Mouse (Mus musculus): ENCODE data around the gene Zfp64.
"Not testable (repeated sequence)": the region's sequence is repeated elsewhere in the genome, so short reads cannot be mapped to it uniquely, and the experiment has no call there.

Gene Zfp64

GRCm38 (mm10) chr2:168892057-168892456 is 63.3 kb downstream of the Zfp64 start:
- no peak for DNase-seq

GRCm38 (mm10) chr2:168884641-168885040 is 70.7 kb downstream of the Zfp64 start:
- no peak for DNase-seq

DNA sequence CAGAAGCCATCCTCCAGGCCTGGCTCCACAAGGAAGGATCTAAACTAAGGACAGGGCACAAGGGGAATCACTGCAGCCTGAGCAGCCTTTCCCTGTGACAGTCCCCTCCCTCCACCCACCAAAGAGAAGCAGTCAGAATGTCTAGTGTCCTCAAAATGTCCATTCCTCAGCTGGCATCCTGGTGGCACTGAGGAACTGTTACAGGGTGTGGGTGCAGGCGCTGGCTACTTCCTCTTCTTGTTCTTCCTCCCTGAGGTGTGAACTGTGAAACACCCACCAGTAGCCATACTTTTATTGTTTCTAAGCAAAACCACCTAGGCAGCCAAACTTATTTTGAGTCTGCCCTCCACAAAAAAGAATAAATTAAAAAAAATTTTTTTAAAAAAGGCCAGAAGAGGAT is 72.4 kb downstream of the Zfp64 start:
- no peak for DNase-seq

DNA sequence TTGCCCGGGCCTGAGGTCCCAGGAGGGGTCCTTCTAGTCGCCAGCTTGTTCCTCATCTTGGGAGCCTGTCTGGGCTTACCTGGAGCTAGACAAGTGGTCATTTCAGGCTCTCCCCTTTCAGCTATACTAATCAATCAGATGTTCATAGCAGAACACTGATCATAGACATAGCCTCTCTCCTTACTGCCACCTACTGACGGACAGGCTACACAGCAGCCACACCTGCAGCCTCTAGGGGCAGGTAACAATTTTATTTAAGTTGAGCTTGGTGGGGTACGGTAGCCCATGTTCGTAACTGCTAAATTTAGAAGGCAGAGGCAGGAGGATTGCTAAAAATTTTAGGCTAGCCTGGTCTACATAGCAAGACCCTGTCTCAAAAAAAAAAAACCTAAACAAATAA is 73.5 kb downstream of the Zfp64 start:
- DNase-seq: peak; percentile 9 to 13

GRCm38 (mm10) chr2:168879573-168879972 is 75.8 kb downstream of the Zfp64 start:
- no peak for DNase-seq

DNA sequence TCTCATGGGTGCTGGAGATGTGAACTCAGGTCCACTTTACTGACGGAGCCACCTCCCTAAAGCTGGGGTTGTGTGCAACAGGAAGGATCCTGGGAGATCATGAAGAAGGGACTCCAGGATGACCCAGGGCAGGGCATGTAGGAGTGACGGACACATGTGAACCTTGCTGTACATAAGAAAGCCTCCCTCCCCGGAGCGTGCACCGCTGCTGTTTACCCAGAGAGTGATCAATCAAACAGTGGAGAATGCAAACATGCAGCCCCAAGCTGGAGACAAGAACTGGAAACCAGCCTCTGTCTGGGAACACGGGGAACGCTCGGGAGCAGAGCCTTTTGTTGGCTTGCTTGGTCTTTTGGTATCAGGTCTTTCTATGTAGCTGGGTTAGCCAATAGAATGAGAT is 76.7 kb downstream of the Zfp64 start:
- no peak for DNase-seq

DNA sequence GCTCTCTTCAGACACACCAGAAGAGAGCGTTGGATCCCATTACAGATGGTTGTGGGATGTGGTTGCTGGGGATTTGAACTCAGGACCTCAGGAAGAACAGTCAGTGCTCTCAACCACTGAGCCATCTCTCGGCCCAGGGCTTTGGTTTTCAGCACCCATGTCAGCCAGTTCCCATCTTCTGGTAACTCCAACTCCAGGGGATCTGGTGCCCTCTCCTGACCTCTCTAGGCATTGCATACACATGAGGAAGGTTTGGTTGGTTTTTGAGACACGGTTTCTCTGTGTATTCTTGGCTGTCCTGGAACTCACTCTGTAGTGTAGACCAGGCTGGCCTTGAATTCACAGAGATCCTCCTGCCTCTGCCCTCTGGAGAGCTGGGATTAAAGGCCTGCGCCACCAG is 77.2 kb downstream of the Zfp64 start:
- no peak for DNase-seq

- DNase-seq: no peak
These were observed 78.8 kb downstream of the Zfp64 start for GRCm38 (mm10) chr2:168876631-168877030.

DNA sequence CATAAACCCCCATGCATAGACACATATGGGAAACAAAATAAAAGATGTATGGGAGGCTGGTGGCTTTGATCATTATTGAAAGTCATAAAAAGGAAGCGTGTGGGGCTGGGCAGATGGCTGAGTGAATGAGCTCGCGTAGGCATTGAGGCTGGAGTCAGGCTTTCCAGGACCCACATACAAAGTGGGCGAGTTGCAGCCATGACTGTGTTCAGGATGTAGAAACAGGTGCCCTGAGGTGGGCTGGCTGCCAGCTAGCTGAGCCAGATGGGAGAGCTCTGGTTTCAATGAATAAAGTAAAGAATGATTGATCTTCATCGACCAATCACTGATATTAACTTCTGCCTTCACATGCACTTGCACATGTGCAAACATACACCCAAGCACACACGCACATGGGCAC is 80.9 kb downstream of the Zfp64 start:
- DNase-seq: no peak

DNA sequence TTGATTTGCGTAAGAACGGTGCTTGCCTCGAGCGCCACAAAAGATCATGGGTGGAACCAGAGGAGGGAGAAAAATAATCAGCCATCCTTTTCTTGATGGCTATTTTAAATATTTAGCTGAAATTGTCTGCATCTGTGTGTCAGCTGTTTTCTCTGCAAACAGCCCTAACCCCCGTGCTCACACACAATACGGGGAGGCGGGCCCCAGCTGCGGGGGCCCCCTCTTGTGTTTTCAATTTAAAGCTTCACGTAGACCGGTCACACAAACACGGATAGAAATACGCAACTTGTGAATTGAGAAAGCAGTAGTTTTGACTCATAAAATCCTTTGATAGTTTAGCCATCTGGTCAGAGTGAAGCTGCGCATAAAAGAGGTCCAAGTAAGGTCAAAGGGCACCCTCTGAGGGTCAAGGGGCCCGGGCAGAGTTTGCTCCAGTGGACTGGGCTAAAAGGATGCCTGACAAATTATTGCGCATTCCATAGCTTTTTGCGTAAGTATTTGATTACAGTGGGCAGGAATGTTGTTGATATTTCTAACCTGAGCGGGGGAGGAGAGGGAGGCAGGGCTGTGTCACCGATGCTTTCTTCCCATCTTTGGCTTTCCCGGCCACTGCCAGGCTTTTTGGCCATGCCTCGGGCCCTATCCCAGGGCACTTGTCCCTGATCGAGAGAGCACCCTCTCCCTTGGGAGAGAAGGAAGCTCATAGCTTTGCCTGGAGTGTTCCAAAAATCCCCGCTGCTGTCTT is 83.4 kb downstream of the Zfp64 start:
- DNase-seq: no peak

DNA sequence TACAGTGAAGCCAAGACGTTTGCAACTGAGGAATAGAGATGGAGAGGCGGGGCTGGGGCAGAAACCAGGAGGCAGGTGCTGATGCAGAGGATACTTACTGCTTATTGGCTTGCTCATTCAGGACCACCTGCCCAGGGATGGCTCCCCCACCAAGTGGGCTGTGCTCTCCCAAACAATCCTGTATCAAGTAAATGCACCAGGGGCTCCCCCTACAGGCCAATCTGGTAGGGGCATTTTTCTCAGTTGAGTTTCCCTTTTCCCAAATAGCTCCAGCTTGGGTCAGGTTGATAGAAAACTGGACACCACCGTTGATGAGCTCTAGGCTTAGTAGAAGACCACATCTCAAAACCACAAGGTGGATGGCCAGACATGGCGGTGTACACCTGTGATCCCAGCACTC is 84.9 kb downstream of the Zfp64 start:
- no peak for DNase-seq

DNA sequence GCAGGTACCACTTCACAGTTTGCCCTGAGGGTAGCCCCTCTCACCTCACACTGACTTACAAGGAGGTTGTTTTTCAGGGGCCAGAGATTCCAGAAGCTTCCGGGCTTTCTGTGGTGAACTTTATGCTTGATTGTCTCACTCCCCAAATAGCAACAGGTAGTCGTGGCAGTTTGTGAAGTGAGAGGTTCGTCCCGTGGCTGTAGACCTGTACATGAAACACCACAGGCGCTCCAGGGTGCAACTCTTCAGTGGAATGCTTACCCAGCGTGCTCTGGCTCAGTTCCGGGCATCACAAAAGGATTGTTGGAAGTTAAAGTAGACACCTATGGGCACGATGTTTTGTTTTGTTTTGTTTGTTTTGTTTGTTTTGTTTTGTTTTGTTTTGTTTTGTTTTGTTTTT is 88.4 kb downstream of the Zfp64 start:
- DNase-seq: no peak

DNA sequence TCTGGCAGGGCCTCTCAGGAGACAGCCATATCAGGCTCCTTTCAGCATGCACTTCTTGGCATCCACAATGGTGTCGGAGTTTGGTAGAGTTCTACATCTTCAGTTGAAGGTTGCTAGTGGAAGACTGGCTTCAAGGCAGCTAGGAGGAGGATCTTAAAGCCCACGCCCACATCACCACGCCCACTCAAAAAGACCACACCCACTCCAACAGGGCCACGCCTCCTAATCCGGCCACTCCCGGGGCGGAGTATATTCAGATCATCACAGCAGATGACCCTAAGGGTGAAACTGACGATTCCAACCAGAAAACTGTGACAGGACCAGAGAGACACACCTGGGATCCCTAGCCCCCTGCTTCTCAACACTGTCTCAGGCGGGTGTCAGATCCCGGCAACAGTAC is 89.0 kb downstream of the Zfp64 start:
- DNase-seq: no peak

- DNase-seq: no peak
These were observed 90.5 kb downstream of the Zfp64 start for GRCm38 (mm10) chr2:168864905-168865304.

GRCm38 (mm10) chr2:168862694-168863093 is 92.7 kb downstream of the Zfp64 start:
- DNase-seq: no peak

- DNase-seq: no peak
These were observed 94.3 kb downstream of the Zfp64 start for GRCm38 (mm10) chr2:168860922-168861740.

- no peak for DNase-seq
These were observed 95.2 kb downstream of the Zfp64 start for GRCm38 (mm10) chr2:168860032-168860691.

GRCm38 (mm10) chr2:168856638-168857037 is 98.7 kb downstream of the Zfp64 start:
- no peak for DNase-seq

DNA sequence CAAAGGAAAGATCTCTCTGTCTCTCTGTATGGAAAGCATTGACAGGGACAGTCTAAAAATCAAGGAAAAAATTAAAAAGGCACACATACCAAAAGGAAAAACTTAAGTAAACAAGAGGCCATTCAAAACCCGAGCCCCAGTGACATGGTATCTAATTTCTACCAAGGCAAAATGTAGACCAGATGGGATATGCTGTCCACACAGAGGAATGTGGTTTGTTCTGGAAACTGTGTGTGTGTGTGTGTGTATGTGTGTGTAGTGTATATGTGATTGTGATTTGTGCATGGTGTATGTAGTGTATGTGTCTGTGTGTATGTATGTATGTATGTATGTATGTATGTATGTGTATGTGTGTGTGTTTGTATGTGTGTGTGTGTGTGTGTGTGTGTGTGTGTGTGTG is 100.6 kb downstream of the Zfp64 start:
- no peak for DNase-seq

DNA sequence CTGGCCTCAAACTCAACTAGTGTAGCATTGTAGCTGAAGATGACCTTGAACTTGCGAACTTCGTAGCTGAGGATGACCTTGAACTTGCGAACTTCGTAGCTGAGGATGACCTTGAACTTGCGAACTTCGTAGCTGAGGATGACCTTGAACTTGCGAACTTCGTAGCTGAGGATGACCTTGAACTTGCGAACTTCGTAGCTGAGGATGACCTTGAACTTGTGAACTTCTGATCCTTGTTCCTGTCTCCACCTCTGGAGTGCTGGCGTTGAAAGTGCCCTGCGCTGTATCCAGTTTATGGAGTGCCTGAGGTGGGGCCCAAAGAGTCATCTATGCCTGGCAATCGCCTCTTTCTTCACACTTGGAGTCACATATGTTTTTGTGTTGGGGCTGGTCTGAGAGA is 101.5 kb downstream of the Zfp64 start:
- not testable (repeated sequence) for DNase-seq

- DNase-seq: no peak
These were observed 103.8 kb downstream of the Zfp64 start for GRCm38 (mm10) chr2:168851545-168851944.

DNA sequence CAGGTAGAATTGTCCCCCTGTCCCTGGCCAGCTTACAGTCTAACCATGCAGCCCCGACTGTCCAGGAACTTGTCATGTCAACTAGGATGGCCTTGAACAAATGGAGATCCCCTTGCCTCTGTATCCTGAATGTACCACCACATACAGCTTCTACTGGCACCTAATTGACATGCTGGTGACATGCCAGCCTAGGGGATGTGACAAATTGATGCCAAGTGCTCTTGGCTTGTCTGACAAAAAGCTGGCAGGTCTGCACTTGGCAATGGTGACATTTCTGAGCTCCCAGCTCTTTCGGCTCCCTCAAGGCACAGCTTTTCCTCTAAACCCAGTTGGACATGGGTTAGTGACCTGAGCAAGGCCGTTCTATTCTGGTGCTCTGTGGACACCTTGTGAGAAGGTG is 106.8 kb downstream of the Zfp64 start:
- no peak for DNase-seq

GRCm38 (mm10) chr2:168846180-168846720 is 109.1 kb downstream of the Zfp64 start:
- DNase-seq: no peak
